Mouse (Mus musculus): Measurements from ENCODE around the gene Tspan12. TPM values are rescaled to one million over a fixed set of nuclear protein-coding genes. Genes with fewer than 3 reads are reported as not detected.

Tspan12 gene
- polyA plus RNA-seq, 1 experiment from 2014 or later = 42.1 TPM

GRCm38 (mm10) chr6:21851596-21852343 lies 545 bp downstream of the Tspan12 start:
- H3K27me3 ChIP-seq = no peaks in the 10 kb centered on the region
- peak overlapping the region; percentile 79 for H3K9ac ChIP-seq
- H3K4me1 ChIP-seq = peaks cover 6% of the 10 kb centered on the region; the same call in 1 of the 2 replicates
- H3K4me3 ChIP-seq = peak overlapping the region; percentile 81
- no peaks in the 10 kb centered on the region for H3K9me3 ChIP-seq
- WGBS = under 1% methylated on average over 62 of the region's 62 CpGs
- ATAC-seq (ENCODE audit: insufficient number of reproducible peaks, insufficient read depth, low FRiP score, low TSS enrichment) = peak; percentile 86
- H3K27ac ChIP-seq = peak overlapping the region; percentile 86
- H3K4me2 ChIP-seq (replicated peaks) = peak overlapping the region; percentile 78
- no peaks in the 10 kb centered on the region for H3K36me3 ChIP-seq

GRCm38 (mm10) chr6:21851346-21851595 lies 1.0 kb downstream of the Tspan12 start:
- ATAC-seq (ENCODE audit: insufficient number of reproducible peaks, insufficient read depth, low FRiP score, low TSS enrichment) = peak; percentile 78
- Histone ChIP-seq H3K4me1 (peaks cover 6% of the 10 kb centered on the region; the same call in 1 of the 2 replicates), H3K27me3 (no peaks in the 10 kb centered on the region), H3K9me3 (no peaks in the 10 kb centered on the region), H3K4me2 (replicated peaks) (peak overlapping the region; percentile 78), H3K4me3 (peak overlapping the region; percentile 81), H3K36me3 (no peaks in the 10 kb centered on the region), H3K27ac (0 out of 2 replicates have a peak overlapping the region, but pooled peaks have one; percentile 86), H3K9ac (peak overlapping the region; percentile 79)
- 0% methylated on average over 5 of the region's 5 CpGs for WGBS

- Histone ChIP-seq H3K36me3 (no peaks in the 10 kb centered on the region), H3K4me3 (peak overlapping the region; percentile 81), H3K9ac (peak overlapping the region; percentile 79), H3K4me2 (replicated peaks) (peak overlapping the region; percentile 78), H3K4me1 (0 out of 2 replicates have a peak, but pooled peaks cover 6% of the 10 kb centered on the region), H3K9me3 (no peaks in the 10 kb centered on the region), H3K27ac (no peak overlapping the region), H3K27me3 (no peaks in the 10 kb centered on the region)
- ATAC-seq (ENCODE audit: insufficient number of reproducible peaks, insufficient read depth, low FRiP score, low TSS enrichment) = 0 out of 2 replicates have a peak, but pooled peaks have one; percentile 7
- 20% methylated on average over 21 of the region's 21 CpGs for WGBS
These were observed 1.6 kb downstream of the Tspan12 start for GRCm38 (mm10) chr6:21850526-21851345.

GRCm38 (mm10) chr6:21848808-21849207 lies 3.5 kb downstream of the Tspan12 start:
- WGBS = 94% methylated on average over 4 of the region's 4 CpGs

GRCm38 (mm10) chr6:21839976-21840775 lies 12.1 kb downstream of the Tspan12 start:
- no peaks in the 10 kb centered on the region for H3K9me3 ChIP-seq
- ATAC-seq (ENCODE audit: insufficient number of reproducible peaks, insufficient read depth, low FRiP score, low TSS enrichment) = no peak
- no peak overlapping the region for H3K4me3 ChIP-seq
- no peak overlapping the region for H3K27ac ChIP-seq
- H3K36me3 ChIP-seq = no peaks in the 10 kb centered on the region
- WGBS = 38% methylated on average over 9 of the region's 9 CpGs
- no peak overlapping the region for H3K9ac ChIP-seq
- H3K4me2 ChIP-seq (replicated peaks) = no peak overlapping the region
- H3K4me1 ChIP-seq = peaks cover 15% of the 10 kb centered on the region; the same call in 1 of the 2 replicates
- no peaks in the 10 kb centered on the region for H3K27me3 ChIP-seq

More at GRCm38 (mm10) chr6:21848808-21849207, 3.5 kb downstream of the Tspan12 start:
- H3K4me2 ChIP-seq (replicated peaks) = no peak overlapping the region
- H3K36me3 ChIP-seq = no peaks in the 10 kb centered on the region
- H3K27ac ChIP-seq = no peak overlapping the region
- H3K4me1 ChIP-seq = 0 out of 2 replicates have a peak, but pooled peaks cover 6% of the 10 kb centered on the region
- ATAC-seq (ENCODE audit: insufficient number of reproducible peaks, insufficient read depth, low FRiP score, low TSS enrichment) = no peak
- H3K27me3 ChIP-seq = no peaks in the 10 kb centered on the region
- H3K9ac ChIP-seq = no peak overlapping the region
- H3K9me3 ChIP-seq = no peaks in the 10 kb centered on the region
- H3K4me3 ChIP-seq = no peak overlapping the region

GRCm38 (mm10) chr6:21839244-21839814 lies 13.0 kb downstream of the Tspan12 start:
- H3K4me3 ChIP-seq = no peak overlapping the region
- H3K4me2 ChIP-seq (replicated peaks) = no peak overlapping the region
- no peak overlapping the region for H3K9ac ChIP-seq
- H3K27ac ChIP-seq = no peak overlapping the region
- H3K9me3 ChIP-seq = no peaks in the 10 kb centered on the region
- H3K27me3 ChIP-seq = no peaks in the 10 kb centered on the region
- peak; percentile 47; the same call in 1 of the 2 replicates for ATAC-seq (ENCODE audit: insufficient number of reproducible peaks, insufficient read depth, low FRiP score, low TSS enrichment)
- WGBS = 54% methylated on average over 10 of the region's 10 CpGs
- no peaks in the 10 kb centered on the region for H3K36me3 ChIP-seq
- peaks cover 15% of the 10 kb centered on the region; the same call in 1 of the 2 replicates for H3K4me1 ChIP-seq

- 84% methylated on average over 4 of the region's 4 CpGs for WGBS
- H3K4me1 ChIP-seq = no peaks in the 10 kb centered on the region
- no peak overlapping the region for H3K27ac ChIP-seq
- no peak overlapping the region for H3K9ac ChIP-seq
- ATAC-seq (ENCODE audit: insufficient number of reproducible peaks, insufficient read depth, low FRiP score, low TSS enrichment) = no peak
- H3K27me3 ChIP-seq = no peaks in the 10 kb centered on the region
- H3K4me2 ChIP-seq (replicated peaks) = no peak overlapping the region
- H3K9me3 ChIP-seq = no peaks in the 10 kb centered on the region
- H3K4me3 ChIP-seq = no peak overlapping the region
- 0 out of 2 replicates have a peak, but pooled peaks cover 8% of the 10 kb centered on the region for H3K36me3 ChIP-seq
These were observed 18.8 kb downstream of the Tspan12 start for GRCm38 (mm10) chr6:21833531-21833930.

GRCm38 (mm10) chr6:21831871-21832270 lies 20.4 kb downstream of the Tspan12 start:
- H3K4me1 ChIP-seq = no peaks in the 10 kb centered on the region
- 71% methylated on average over 3 of the region's 3 CpGs for WGBS
- H3K4me3 ChIP-seq = no peak overlapping the region
- no peaks in the 10 kb centered on the region for H3K27me3 ChIP-seq
- H3K36me3 ChIP-seq = 0 out of 2 replicates have a peak, but pooled peaks cover 8% of the 10 kb centered on the region
- no peak overlapping the region for H3K9ac ChIP-seq
- H3K9me3 ChIP-seq = no peaks in the 10 kb centered on the region
- H3K4me2 ChIP-seq (replicated peaks) = no peak overlapping the region
- no peak for ATAC-seq (ENCODE audit: insufficient number of reproducible peaks, insufficient read depth, low FRiP score, low TSS enrichment)
- no peak overlapping the region for H3K27ac ChIP-seq

- Histone ChIP-seq H3K4me1 (no peaks in the 10 kb centered on the region), H3K27ac (no peak overlapping the region), H3K4me3 (no peak overlapping the region), H3K4me2 (replicated peaks) (no peak overlapping the region), H3K27me3 (no peaks in the 10 kb centered on the region), H3K9me3 (no peaks in the 10 kb centered on the region), H3K9ac (no peak overlapping the region), H3K36me3 (0 out of 2 replicates have a peak, but pooled peaks cover 8% of the 10 kb centered on the region)
- 74% methylated on average over 6 of the region's 6 CpGs for WGBS
- ATAC-seq (ENCODE audit: insufficient number of reproducible peaks, insufficient read depth, low FRiP score, low TSS enrichment) = no peak
These were observed 21.4 kb downstream of the Tspan12 start for GRCm38 (mm10) chr6:21830931-21831330.

GRCm38 (mm10) chr6:21829930-21830329 lies 22.4 kb downstream of the Tspan12 start:
- Histone ChIP-seq H3K4me3 (no peak overlapping the region), H3K9me3 (no peaks in the 10 kb centered on the region), H3K27ac (no peak overlapping the region), H3K4me1 (no peaks in the 10 kb centered on the region), H3K27me3 (no peaks in the 10 kb centered on the region), H3K4me2 (replicated peaks) (no peak overlapping the region), H3K36me3 (0 out of 2 replicates have a peak, but pooled peaks cover 8% of the 10 kb centered on the region), H3K9ac (no peak overlapping the region)
- no peak for ATAC-seq (ENCODE audit: insufficient number of reproducible peaks, insufficient read depth, low FRiP score, low TSS enrichment)
- WGBS = 73% methylated on average over 7 of the region's 7 CpGs

GRCm38 (mm10) chr6:21828437-21828836 lies 23.9 kb downstream of the Tspan12 start:
- 86% methylated on average over 4 of the region's 4 CpGs for WGBS
- no peak for ATAC-seq (ENCODE audit: insufficient number of reproducible peaks, insufficient read depth, low FRiP score, low TSS enrichment)
- no peak overlapping the region for H3K9ac ChIP-seq

More at GRCm38 (mm10) chr6:21828437-21828836, 23.9 kb downstream of the Tspan12 start:
- Histone ChIP-seq H3K4me2 (replicated peaks) (no peak overlapping the region), H3K9me3 (no peaks in the 10 kb centered on the region), H3K27me3 (no peaks in the 10 kb centered on the region), H3K36me3 (0 out of 2 replicates have a peak, but pooled peaks cover under 1% of the 10 kb centered on the region), H3K4me3 (no peak overlapping the region), H3K4me1 (no peaks in the 10 kb centered on the region), H3K27ac (no peak overlapping the region)
